Mouse (Mus musculus) splenic B cell, adult 2 months (primary cell): Measurements from ENCODE around the gene Gpr62.

Experiments used
- DNase-seq: peaks from one replicate; pipeline ENCODE4 v3.0.0-alpha.2; 2011; ENCODE audit warnings: low read depth, low spot score
- H3K27me3 ChIP-seq: 2 replicates; pipeline ENCODE4 v1.6.1; 2012; ENCODE audit warnings: mild to moderate bottlenecking, low read length, moderate library complexity, mixed read lengths; ENCODE audit not compliant: control insufficient read depth, poor library complexity, insufficient read depth, severe bottlenecking
- H3K36me3 ChIP-seq: 2 replicates; pipeline ENCODE4 v1.6.1; 2012; ENCODE audit warnings: mild to moderate bottlenecking, low read length, moderate library complexity, mixed read lengths; ENCODE audit not compliant: control insufficient read depth, poor library complexity, insufficient read depth, severe bottlenecking

Gene Gpr62

GRCm38 (mm10) chr9:106480541-106480940 lies 14.8 kb upstream of the Gpr62 start:
- DNase-seq, result no peak
- peaks cover 13% of the 10 kb centered on the region for H3K36me3 ChIP-seq
- no peaks in the 10 kb centered on the region for H3K27me3 ChIP-seq

- Histone ChIP-seq H3K27me3 (no peaks in the 10 kb centered on the region), H3K36me3 (peaks cover 4% of the 10 kb centered on the region)
- DNase-seq, result no peak
Measured at GRCm38 (mm10) chr9:106478101-106478500, 12.4 kb upstream of the Gpr62 start.

- H3K27me3 ChIP-seq, result no peaks in the 10 kb centered on the region
- DNase-seq, result no peak
- H3K36me3 ChIP-seq, result peaks cover 4% of the 10 kb centered on the region
Measured at GRCm38 (mm10) chr9:106477649-106478048, 11.9 kb upstream of the Gpr62 start.

GRCm38 (mm10) chr9:106476924-106477484 lies 11.3 kb upstream of the Gpr62 start, which contains the start of gene Parp3:
Gene Parp3 (minus strand): TSS chr9:106476949.
- DNase-seq, result peak; percentile 100
- Histone ChIP-seq H3K36me3 (peaks cover 4% of the 10 kb centered on the region), H3K27me3 (no peaks in the 10 kb centered on the region)

GRCm38 (mm10) chr9:106476002-106476923 lies 10.5 kb upstream of the Gpr62 start:
- Histone ChIP-seq H3K27me3 (no peaks in the 10 kb centered on the region), H3K36me3 (peaks cover 4% of the 10 kb centered on the region; the same call in 1 of the 2 replicates)
- peak; percentile 75 for DNase-seq

GRCm38 (mm10) chr9:106475663-106476001 lies 9.9 kb upstream of the Gpr62 start, which contains the start of gene Rrp9:
Gene Rrp9 (plus strand): TSS chr9:106475963.
- DNase-seq, result no peak
- peaks cover 4% of the 10 kb centered on the region; the same call in 1 of the 2 replicates for H3K36me3 ChIP-seq
- H3K27me3 ChIP-seq, result no peaks in the 10 kb centered on the region

- H3K27me3 ChIP-seq, result no peaks in the 10 kb centered on the region
- H3K36me3 ChIP-seq, result peaks cover 4% of the 10 kb centered on the region; the same call in 1 of the 2 replicates
- DNase-seq, result no peak
Measured at GRCm38 (mm10) chr9:106475046-106475445, 9.3 kb upstream of the Gpr62 start.

- peaks cover 4% of the 10 kb centered on the region; the same call in 1 of the 2 replicates for H3K36me3 ChIP-seq
- peak; percentile 77 for DNase-seq
- H3K27me3 ChIP-seq, result no peaks in the 10 kb centered on the region
Measured at GRCm38 (mm10) chr9:106474456-106474855, 8.7 kb upstream of the Gpr62 start.

GRCm38 (mm10) chr9:106473753-106474105 lies 8.0 kb upstream of the Gpr62 start:
- no peak for DNase-seq
- H3K36me3 ChIP-seq, result peaks cover 4% of the 10 kb centered on the region; the same call in 1 of the 2 replicates
- no peaks in the 10 kb centered on the region for H3K27me3 ChIP-seq

GRCm38 (mm10) chr9:106473081-106473752 lies 7.5 kb upstream of the Gpr62 start:
- Histone ChIP-seq H3K36me3 (peaks cover 4% of the 10 kb centered on the region; the same call in 1 of the 2 replicates), H3K27me3 (no peaks in the 10 kb centered on the region)
- no peak for DNase-seq

GRCm38 (mm10) chr9:106472321-106472720 lies 6.6 kb upstream of the Gpr62 start:
- Histone ChIP-seq H3K36me3 (peaks cover 4% of the 10 kb centered on the region; the same call in 1 of the 2 replicates), H3K27me3 (no peaks in the 10 kb centered on the region)
- DNase-seq, result no peak

GRCm38 (mm10) chr9:106471892-106472291 lies 6.2 kb upstream of the Gpr62 start:
- H3K27me3 ChIP-seq, result no peaks in the 10 kb centered on the region
- H3K36me3 ChIP-seq, result peaks cover 4% of the 10 kb centered on the region; the same call in 1 of the 2 replicates
- no peak for DNase-seq

- no peak for DNase-seq
- Histone ChIP-seq H3K36me3 (peaks cover 4% of the 10 kb centered on the region; the same call in 1 of the 2 replicates), H3K27me3 (no peaks in the 10 kb centered on the region)
Measured at GRCm38 (mm10) chr9:106470991-106471750, 5.4 kb upstream of the Gpr62 start.

GRCm38 (mm10) chr9:106469776-106470175 lies 4.0 kb upstream of the Gpr62 start:
- DNase-seq, result no peak
- Histone ChIP-seq H3K27me3 (no peaks in the 10 kb centered on the region), H3K36me3 (peaks cover 4% of the 10 kb centered on the region; the same call in 1 of the 2 replicates)
